Mouse (Mus musculus): Measurements from ENCODE around the gene Fndc3a. TPM values are rescaled to one million over a fixed set of nuclear protein-coding genes. Genes with fewer than 3 reads are reported as not detected.

Fndc3a gene
- polyA plus RNA-seq, 2 experiments = 29.0 to 39.4 TPM

GRCm38 (mm10) chr14:72582979-72583378 is 126.8 kb downstream of the Fndc3a start:
- H3K36me3 ChIP-seq (ENCODE audit: control insufficient read depth, insufficient read depth, low read length) = peaks cover 49% of the 10 kb centered on the region
- H3K4me1 ChIP-seq (ENCODE audit: control insufficient read depth, insufficient read depth, low read length) = no peaks in the 10 kb centered on the region
- no peaks in the 10 kb centered on the region for H3K9me3 ChIP-seq (ENCODE audit: control insufficient read depth, low read length)
- H3K4me3 ChIP-seq (replicated peaks; ENCODE audit: low read length) = no peak overlapping the region
- H3K27me3 ChIP-seq (ENCODE audit: control insufficient read depth, insufficient read depth, low read length) = no peaks in the 10 kb centered on the region
- DNase-seq (ENCODE audit: low spot score) = no peak
- no peak overlapping the region for H3K27ac ChIP-seq (replicated peaks; ENCODE audit: low read depth, low read length)
- no peak for TF ChIP-seq POLR2A (IDR thresholded peaks at IDR 0.05; ENCODE audit: borderline replicate concordance, extremely low read depth, insufficient read depth, insufficient read length)
- no peak for ATAC-seq (ENCODE audit: low FRiP score, low read depth)
- H3K4me2 ChIP-seq (replicated peaks; ENCODE audit: low read depth, low read length, severe bottlenecking) = no peak overlapping the region
- H3K9ac ChIP-seq (ENCODE audit: low read depth, low read length, severe bottlenecking) = no peak overlapping the region
- WGBS = 93% methylated on average over 6 of the region's 6 CpGs

GRCm38 (mm10) chr14:72580991-72581390 is 128.8 kb downstream of the Fndc3a start:
- Histone ChIP-seq H3K9ac (ENCODE audit: low read depth, low read length, severe bottlenecking) (no peak overlapping the region), H3K36me3 (ENCODE audit: control insufficient read depth, insufficient read depth, low read length) (peaks cover 51% of the 10 kb centered on the region)
- WGBS = 92% methylated on average over 3 of the region's 3 CpGs

GRCm38 (mm10) chr14:72576283-72576682 is 133.5 kb downstream of the Fndc3a start:
- no peak overlapping the region for H3K4me3 ChIP-seq (replicated peaks; ENCODE audit: low read length)
- H3K9ac ChIP-seq (ENCODE audit: low read depth, low read length, severe bottlenecking) = no peak overlapping the region
- ATAC-seq (ENCODE audit: low FRiP score, low read depth) (no peak), DNase-seq (ENCODE audit: low spot score) (no peak)
- TF ChIP-seq POLR2A (IDR thresholded peaks at IDR 0.05; ENCODE audit: borderline replicate concordance, extremely low read depth, insufficient read depth, insufficient read length) = no peak
- no peak overlapping the region for H3K27ac ChIP-seq (replicated peaks; ENCODE audit: low read depth, low read length)
- no peaks in the 10 kb centered on the region for H3K9me3 ChIP-seq (ENCODE audit: control insufficient read depth, low read length)
- H3K27me3 ChIP-seq (ENCODE audit: control insufficient read depth, insufficient read depth, low read length) = no peaks in the 10 kb centered on the region
- H3K4me1 ChIP-seq (ENCODE audit: control insufficient read depth, insufficient read depth, low read length) = no peaks in the 10 kb centered on the region
- peaks cover 69% of the 10 kb centered on the region for H3K36me3 ChIP-seq (ENCODE audit: control insufficient read depth, insufficient read depth, low read length)
- 90% methylated on average over 3 of the region's 3 CpGs for WGBS
- no peak overlapping the region for H3K4me2 ChIP-seq (replicated peaks; ENCODE audit: low read depth, low read length, severe bottlenecking)

More at GRCm38 (mm10) chr14:72580991-72581390, 128.8 kb downstream of the Fndc3a start:
- ATAC-seq (ENCODE audit: low FRiP score, low read depth) (no peak), DNase-seq (ENCODE audit: low spot score) (no peak)
- Histone ChIP-seq H3K9me3 (ENCODE audit: control insufficient read depth, low read length) (no peaks in the 10 kb centered on the region), H3K4me1 (ENCODE audit: control insufficient read depth, insufficient read depth, low read length) (no peaks in the 10 kb centered on the region), H3K4me2 (replicated peaks; ENCODE audit: low read depth, low read length, severe bottlenecking) (no peak overlapping the region), H3K27ac (replicated peaks; ENCODE audit: low read depth, low read length) (no peak overlapping the region), H3K4me3 (replicated peaks; ENCODE audit: low read length) (no peak overlapping the region), H3K27me3 (ENCODE audit: control insufficient read depth, insufficient read depth, low read length) (no peaks in the 10 kb centered on the region)
- TF ChIP-seq POLR2A (IDR thresholded peaks at IDR 0.05; ENCODE audit: borderline replicate concordance, extremely low read depth, insufficient read depth, insufficient read length) = no peak

- H3K4me1 ChIP-seq (ENCODE audit: control insufficient read depth, insufficient read depth, low read length) = no peaks in the 10 kb centered on the region
- no peak overlapping the region for H3K27ac ChIP-seq (replicated peaks; ENCODE audit: low read depth, low read length)
- no peak for ATAC-seq (ENCODE audit: low FRiP score, low read depth)
- H3K4me3 ChIP-seq (replicated peaks; ENCODE audit: low read length) = no peak overlapping the region
- H3K9ac ChIP-seq (ENCODE audit: low read depth, low read length, severe bottlenecking) = no peak overlapping the region
- 93% methylated on average over 1 of the region's 1 CpGs for WGBS
- no peak for DNase-seq (ENCODE audit: low spot score)
- TF ChIP-seq POLR2A (IDR thresholded peaks at IDR 0.05; ENCODE audit: borderline replicate concordance, extremely low read depth, insufficient read depth, insufficient read length) = no peak
- no peaks in the 10 kb centered on the region for H3K27me3 ChIP-seq (ENCODE audit: control insufficient read depth, insufficient read depth, low read length)
- H3K36me3 ChIP-seq (ENCODE audit: control insufficient read depth, insufficient read depth, low read length) = peaks cover 56% of the 10 kb centered on the region
- H3K4me2 ChIP-seq (replicated peaks; ENCODE audit: low read depth, low read length, severe bottlenecking) = no peak overlapping the region
- H3K9me3 ChIP-seq (ENCODE audit: control insufficient read depth, low read length) = no peaks in the 10 kb centered on the region
Observed at GRCm38 (mm10) chr14:72563941-72564340, 145.9 kb downstream of the Fndc3a start.

GRCm38 (mm10) chr14:72558795-72559194 is 151.0 kb downstream of the Fndc3a start:
- no peak for DNase-seq (ENCODE audit: low spot score)
- WGBS = 86% methylated on average over 5 of the region's 5 CpGs
- Histone ChIP-seq H3K27me3 (ENCODE audit: control insufficient read depth, insufficient read depth, low read length) (no peaks in the 10 kb centered on the region), H3K4me2 (replicated peaks; ENCODE audit: low read depth, low read length, severe bottlenecking) (no peak overlapping the region), H3K4me3 (replicated peaks; ENCODE audit: low read length) (no peak overlapping the region), H3K4me1 (ENCODE audit: control insufficient read depth, insufficient read depth, low read length) (no peaks in the 10 kb centered on the region), H3K9me3 (ENCODE audit: control insufficient read depth, low read length) (no peaks in the 10 kb centered on the region), H3K27ac (replicated peaks; ENCODE audit: low read depth, low read length) (no peak overlapping the region), H3K9ac (ENCODE audit: low read depth, low read length, severe bottlenecking) (no peak overlapping the region), H3K36me3 (ENCODE audit: control insufficient read depth, insufficient read depth, low read length) (peaks cover 61% of the 10 kb centered on the region)
- no peak for TF ChIP-seq POLR2A (IDR thresholded peaks at IDR 0.05; ENCODE audit: borderline replicate concordance, extremely low read depth, insufficient read depth, insufficient read length)
- ATAC-seq (ENCODE audit: low FRiP score, low read depth) = no peak

- H3K4me1 ChIP-seq (ENCODE audit: control insufficient read depth, insufficient read depth, low read length) = no peaks in the 10 kb centered on the region
- DNase-seq (ENCODE audit: low spot score) (no peak), ATAC-seq (ENCODE audit: low FRiP score, low read depth) (no peak)
- WGBS = 77% methylated on average over 1 of the region's 1 CpGs
- no peak overlapping the region for H3K9ac ChIP-seq (ENCODE audit: low read depth, low read length, severe bottlenecking)
- H3K27me3 ChIP-seq (ENCODE audit: control insufficient read depth, insufficient read depth, low read length) = no peaks in the 10 kb centered on the region
- no peak overlapping the region for H3K4me3 ChIP-seq (replicated peaks; ENCODE audit: low read length)
- TF ChIP-seq POLR2A (IDR thresholded peaks at IDR 0.05; ENCODE audit: borderline replicate concordance, extremely low read depth, insufficient read depth, insufficient read length) = no peak
- no peak overlapping the region for H3K4me2 ChIP-seq (replicated peaks; ENCODE audit: low read depth, low read length, severe bottlenecking)
- H3K27ac ChIP-seq (replicated peaks; ENCODE audit: low read depth, low read length) = no peak overlapping the region
- H3K9me3 ChIP-seq (ENCODE audit: control insufficient read depth, low read length) = no peaks in the 10 kb centered on the region
- H3K36me3 ChIP-seq (ENCODE audit: control insufficient read depth, insufficient read depth, low read length) = peaks cover 78% of the 10 kb centered on the region
Observed at GRCm38 (mm10) chr14:72555846-72556245, 154.0 kb downstream of the Fndc3a start.

Measured in limb, embryonic 14.5 days (tissue).